Mouse (Mus musculus): ENCODE data around the gene Grm3. TPM values are rescaled to one million over a fixed set of nuclear protein-coding genes. Genes with fewer than 3 reads are reported as not detected.

The Grm3 gene
- polyA plus RNA-seq (2012; rRNA removed): 1.2 and 1.6 TPM in 2 replicates

DNA sequence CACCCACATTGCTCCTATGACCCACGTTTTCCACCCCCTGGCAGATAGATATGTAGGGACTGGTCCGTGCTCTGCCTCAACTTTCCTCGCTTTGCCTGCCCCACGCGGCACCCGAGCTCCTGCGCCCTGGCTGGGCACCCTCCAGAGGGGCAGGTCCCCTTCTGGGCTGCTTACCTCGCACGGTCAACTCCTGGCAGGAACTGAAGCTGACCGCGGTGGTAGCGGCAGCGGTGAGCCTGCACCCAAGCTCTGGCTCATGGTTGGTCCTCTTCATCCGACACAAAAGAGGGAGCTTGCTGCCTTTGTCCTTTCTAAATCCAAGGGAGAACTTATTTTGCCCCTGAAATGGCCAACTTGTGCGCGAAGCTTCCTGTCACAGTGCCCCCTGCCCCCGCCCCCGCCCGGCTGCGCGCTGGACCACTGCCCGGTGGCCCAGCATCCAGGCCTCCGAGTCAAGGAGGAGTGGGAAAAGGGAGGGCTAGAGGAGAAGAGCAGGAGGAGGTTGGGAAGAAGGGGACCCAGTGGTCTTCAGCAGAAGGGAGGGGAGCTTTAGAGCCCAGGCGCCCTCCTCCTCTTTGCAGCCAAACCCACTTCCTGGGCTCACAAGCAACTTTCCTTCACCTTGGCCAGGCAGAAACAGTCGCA, at the start of gene Grm3:
TSS of gene Grm3 (minus strand) at position 215 of the 645 bp plus-strand sequence.

